Mouse (Mus musculus) bone marrow macrophage, adult 2 months (primary cell): ENCODE measurements around the gene Scube1.

Experiments used
- CTCF ChIP-seq: IDR thresholded peaks from 2 replicates; pipeline ENCODE4 v1.5.1; 2012; ENCODE audit warnings: low read depth, mild to moderate bottlenecking, low read length, moderate library complexity
- POLR2A ChIP-seq: IDR thresholded peaks from 2 replicates; pipeline ENCODE4 v1.6.1; 2012; ENCODE audit warnings: mild to moderate bottlenecking, low read depth, low read length, borderline replicate concordance

DNA sequence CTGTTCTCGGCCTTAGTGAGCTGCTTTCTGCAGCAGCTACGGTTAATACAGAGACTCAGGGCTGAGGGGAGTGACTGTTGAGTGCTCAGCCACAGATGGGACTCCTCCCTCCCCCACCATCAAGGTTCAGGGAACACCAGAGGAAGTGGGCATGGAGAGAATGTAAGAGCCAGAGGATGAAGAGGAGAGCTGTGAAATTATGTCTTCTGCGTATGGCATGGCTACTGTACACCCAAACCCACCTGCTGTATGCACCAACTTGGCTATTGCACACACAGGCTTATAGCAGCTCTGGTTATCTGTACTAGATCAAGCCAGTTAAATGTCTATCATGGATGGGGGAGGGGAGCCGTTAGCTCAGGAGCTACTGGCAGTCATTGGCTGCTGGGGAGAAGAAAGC lies 123.6 kb downstream of the Scube1 start:
- TF ChIP-seq CTCF (no peak), POLR2A (no peak)
